Mouse (Mus musculus) MEL (cell line): ENCODE measurements at regions not wholly inside any gene's neighbourhood (a gene's known extent, or its start where the extent isn't known, plus 50 kb on each side); places are given as distances from the start of the nearest gene placed in this dataset.

ENCODE experiments used
- DNase-seq: peaks from one replicate; pipeline ENCODE4 v3.0.0; 2011; ENCODE audit warnings: low read depth, low spot score
- H3K27ac ChIP-seq: 2 replicates; pipeline ENCODE4 v1.5.1; 2012; ENCODE audit warnings: low read depth, mild to moderate bottlenecking, control low read depth, low read length, moderate library complexity; ENCODE audit not compliant: control insufficient read depth
- H3K27me3 ChIP-seq, 2 experiments: fragments of 150-350 bp in 1 of 2; sonication (generic) in 1 of 2; 2 replicates each; pipeline ENCODE4 v1.6.1; 2012; ENCODE audit warnings: low read length in 2 of 2, mild to moderate bottlenecking in 2 of 2, improper control_type of control experiment in 1 of 2, moderate library complexity in 1 of 2; ENCODE audit not compliant: insufficient read depth in 2 of 2, control insufficient read depth in 1 of 2
- H3K36me3 ChIP-seq, 2 experiments: 2 replicates each; pipeline ENCODE4 v1.6.1; 2012 to 2014; ENCODE audit warnings: low read length in 2 of 2, improper control_type of control experiment in 1 of 2, inconsistent platforms in 1 of 2, mild to moderate bottlenecking in 1 of 2; ENCODE audit not compliant: insufficient read depth in 2 of 2, control insufficient read depth in 1 of 2
- H3K4me1 ChIP-seq, 2 experiments: fragments of 150-350 bp in 1 of 2; sonication (generic) in 1 of 2; 2 replicates each; pipeline ENCODE4 v1.6.1; 2012; ENCODE audit warnings: low read length in 2 of 2, improper control_type of control experiment in 1 of 2, mild to moderate bottlenecking in 1 of 2; ENCODE audit not compliant: insufficient read depth in 2 of 2, control insufficient read depth in 1 of 2
- H3K4me3 ChIP-seq, 2 experiments: fragments of 150-350 bp in 1 of 2; sonication (generic) in 1 of 2; 2 replicates each; pipeline ENCODE4 v1.5.1; 2012; ENCODE audit warnings: low read depth in 2 of 2, low read length in 2 of 2, mild to moderate bottlenecking in 2 of 2, moderate library complexity in 2 of 2, control low read depth in 1 of 2, improper control_type of control experiment in 1 of 2; ENCODE audit not compliant: control insufficient read depth in 1 of 2, insufficient read depth in 1 of 2
- H3K79me2 ChIP-seq: 2 replicates; pipeline ENCODE4 v1.6.1; 2012; ENCODE audit warnings: mild to moderate bottlenecking, low read length, moderate library complexity; ENCODE audit not compliant: control insufficient read depth, poor library complexity, insufficient read depth
- H3K9ac ChIP-seq: 2 replicates; pipeline ENCODE4 v1.6.1; 2012; ENCODE audit warnings: low read depth, mild to moderate bottlenecking, control low read depth, low read length, moderate library complexity; ENCODE audit not compliant: control insufficient read depth, poor library complexity, severe bottlenecking
- H3K9me3 ChIP-seq: fragments of 150-350 bp; sonication (generic); replicated peaks from 2 replicates; pipeline ENCODE4 v1.6.1; 2012; ENCODE audit warnings: mild to moderate bottlenecking, low read length, improper control_type of control experiment, moderate library complexity; ENCODE audit not compliant: insufficient read depth
- BHLHE40 ChIP-seq: IDR thresholded peaks from 2 replicates; pipeline ENCODE4 v1.6.1; 2012; ENCODE audit warnings: low read depth, mild to moderate bottlenecking, inconsistent platforms, low read length, improper control_type of control experiment, borderline replicate concordance
- CHD1 ChIP-seq: IDR thresholded peaks from 2 replicates; pipeline ENCODE4 v1.6.1; 2012; ENCODE audit warnings: low read depth, mild to moderate bottlenecking, inconsistent platforms, low read length, improper control_type of control experiment
- E2F4 ChIP-seq: IDR thresholded peaks from 2 replicates; pipeline ENCODE4 v1.6.1; 2011; ENCODE audit warnings: low read depth, low read length, improper control_type of control experiment, borderline replicate concordance
- ELF1 ChIP-seq: IDR thresholded peaks from 2 replicates; pipeline ENCODE4 v1.6.1; 2014; ENCODE audit warnings: low read depth, mild to moderate bottlenecking, inconsistent platforms, low read length, improper control_type of control experiment, moderate library complexity
- ETS1 ChIP-seq: IDR thresholded peaks from 2 replicates; pipeline ENCODE4 v1.6.1; 2012; ENCODE audit warnings: low read depth, mild to moderate bottlenecking, inconsistent platforms, low read length, improper control_type of control experiment, moderate library complexity
- GABPA ChIP-seq: IDR thresholded peaks from 2 replicates; pipeline ENCODE4 v1.6.1; 2012; ENCODE audit warnings: low read depth, mild to moderate bottlenecking, inconsistent platforms, low read length, improper control_type of control experiment, moderate library complexity
- GATA1 ChIP-seq: IDR thresholded peaks from 2 replicates; pipeline ENCODE4 v1.6.1; 2011; ENCODE audit warnings: low read depth, low read length, improper control_type of control experiment
- HCFC1 ChIP-seq: IDR thresholded peaks from 2 replicates; pipeline ENCODE4 v1.6.1; 2012; ENCODE audit warnings: low read depth, mild to moderate bottlenecking, inconsistent platforms, low read length, improper control_type of control experiment, moderate library complexity
- JUND ChIP-seq: IDR thresholded peaks from 2 replicates; pipeline ENCODE4 v1.6.1; 2011; ENCODE audit warnings: low read depth, mild to moderate bottlenecking, improper control_type of control experiment, low read length
- KAT2A ChIP-seq: conservative IDR thresholded peaks from 2 replicates; pipeline ENCODE4 v1.6.1; 2012; ENCODE audit warnings: low read depth, low read length, improper control_type of control experiment, inconsistent platforms
- MAX ChIP-seq: IDR thresholded peaks from 2 replicates; pipeline ENCODE4 v1.6.1; 2011; ENCODE audit warnings: low read length, improper control_type of control experiment
- NELFE ChIP-seq: IDR thresholded peaks from 2 replicates; pipeline ENCODE4 v1.6.1; 2011; ENCODE audit warnings: low read depth, low read length, improper control_type of control experiment
- SIN3A ChIP-seq: IDR thresholded peaks from 2 replicates; pipeline ENCODE4 v1.6.1; 2012; ENCODE audit warnings: low read length, improper control_type of control experiment, inconsistent platforms
- TAL1 ChIP-seq: IDR thresholded peaks from 2 replicates; pipeline ENCODE4 v1.6.1; 2012; ENCODE audit warnings: mild to moderate bottlenecking, inconsistent platforms, low read length, moderate library complexity, mixed read lengths
- UBTF ChIP-seq: IDR thresholded peaks from 2 replicates; pipeline ENCODE4 v1.6.1; 2012; ENCODE audit warnings: low read depth, mild to moderate bottlenecking, inconsistent platforms, low read length, improper control_type of control experiment, moderate library complexity, borderline replicate concordance; ENCODE audit not compliant: insufficient read depth
- USF1 ChIP-seq: IDR thresholded peaks from 2 replicates; pipeline ENCODE4 v1.6.1; 2014; ENCODE audit warnings: low read depth, mild to moderate bottlenecking, inconsistent platforms, low read length, improper control_type of control experiment, moderate library complexity
- USF2 ChIP-seq, 2 experiments: IDR thresholded peaks; 2 replicates each; pipeline ENCODE4 v1.6.1; 2011 to 2012; ENCODE audit warnings: improper control_type of control experiment in 2 of 2, low read length in 2 of 2, borderline replicate concordance in 1 of 2, inconsistent platforms in 1 of 2, low read depth in 1 of 2, mild to moderate bottlenecking in 1 of 2; ENCODE audit not compliant: insufficient read depth in 1 of 2
- ZKSCAN1 ChIP-seq: IDR thresholded peaks from 2 replicates; pipeline ENCODE4 v1.6.1; 2012; ENCODE audit warnings: low read depth, mild to moderate bottlenecking, inconsistent platforms, low read length, improper control_type of control experiment, moderate library complexity
- ZNF384 ChIP-seq: IDR thresholded peaks from 2 replicates; pipeline ENCODE4 v1.6.1; 2012; ENCODE audit warnings: low read depth, mild to moderate bottlenecking, inconsistent platforms, low read length, improper control_type of control experiment

GRCm38 (mm10) chr2:61022411-61022810 lies 59.4 kb upstream of the Rbms1 start:
- no peak overlapping the region for H3K27ac ChIP-seq
- H3K36me3 ChIP-seq: no peaks in the 10 kb centered on the region
- no peak for DNase-seq
- no peak overlapping the region for H3K4me3 ChIP-seq
- H3K27me3 ChIP-seq: no peaks in the 10 kb centered on the region
- TF ChIP-seq E2F4 (no peak), JUND (no peak), ZKSCAN1 (no peak), ZNF384 (no peak), ELF1 (no peak), GATA1 (no peak), USF2 (IDR thresholded peaks at IDR 0.05; ENCODE audit: borderline replicate concordance in 1 of 2, insufficient read depth in 1 of 2, low read depth in 1 of 2, low read length in 2 of 2) (no peak), SIN3A (no peak), UBTF (no peak), CHD1 (no peak), ETS1 (no peak), MAX (no peak)
- TF ChIP-seq, all 39 proteins: peak for 0
- Histone ChIP-seq H3K79me2 (no peaks in the 10 kb centered on the region), H3K9me3 (no peaks in the 10 kb centered on the region), H3K9ac (no peak overlapping the region), H3K4me1 (no peaks in the 10 kb centered on the region)

GRCm38 (mm10) chr2:61020791-61021190 lies 57.8 kb upstream of the Rbms1 start:
- Histone ChIP-seq H3K36me3 (no peaks in the 10 kb centered on the region), H3K27ac (no peak overlapping the region), H3K27me3 (no peaks in the 10 kb centered on the region), H3K4me1 (no peaks in the 10 kb centered on the region), H3K9ac (no peak overlapping the region), H3K79me2 (no peaks in the 10 kb centered on the region), H3K9me3 (no peaks in the 10 kb centered on the region), H3K4me3 (no peak overlapping the region)
- DNase-seq: no peak
- TF ChIP-seq ZKSCAN1: no peak
- TF ChIP-seq ZNF384: no peak
- no peak for TF ChIP-seq HCFC1
- TF ChIP-seq KAT2A: no peak
- TF ChIP-seq NELFE: no peak
- TF ChIP-seq USF2 (IDR thresholded peaks at IDR 0.05; ENCODE audit: borderline replicate concordance in 1 of 2, insufficient read depth in 1 of 2, low read depth in 1 of 2, low read length in 2 of 2): no peak
- TF ChIP-seq GABPA: no peak
- no peak for TF ChIP-seq TAL1
- no peak for TF ChIP-seq BHLHE40
- no peak for TF ChIP-seq GATA1
- TF ChIP-seq USF1: no peak
